Mouse (Mus musculus) heart, adult 9 months (tissue): ENCODE measurements around the gene Fnbp1l.

Experiments used
- DNase-seq, 2 experiments: peaks; one replicate each; pipeline ENCODE4 v3.0.0; 2022; ENCODE audit warnings: low spot score in 2 of 2

The Fnbp1l gene

GRCm38 (mm10) chr3:122606105-122606801, 13.3 kb downstream of the Fnbp1l start:
- DNase-seq: no peak

GRCm38 (mm10) chr3:122603229-122603628, 16.3 kb downstream of the Fnbp1l start:
- no peak for DNase-seq

GRCm38 (mm10) chr3:122602370-122602769, 17.1 kb downstream of the Fnbp1l start:
- no peak for DNase-seq

DNA sequence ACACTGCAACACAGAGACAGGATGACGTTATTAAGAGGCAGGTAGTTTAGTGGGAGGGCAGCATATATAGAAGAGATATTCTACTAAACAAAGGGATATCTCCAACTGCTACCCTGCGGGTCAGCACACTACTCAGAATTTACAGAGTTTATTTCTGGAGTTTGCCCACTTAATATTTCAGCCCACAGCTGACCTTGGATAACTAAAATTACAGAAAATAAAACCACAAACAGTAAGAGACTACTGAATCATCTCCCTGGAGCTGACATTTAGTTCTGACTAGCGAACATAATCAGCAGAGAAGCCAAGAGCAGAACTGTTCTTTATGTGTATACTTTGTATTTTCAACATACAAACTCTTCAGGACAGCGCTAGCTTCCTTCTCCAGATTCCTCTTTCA, 20.2 kb downstream of the Fnbp1l start:
- DNase-seq: no peak

DNA sequence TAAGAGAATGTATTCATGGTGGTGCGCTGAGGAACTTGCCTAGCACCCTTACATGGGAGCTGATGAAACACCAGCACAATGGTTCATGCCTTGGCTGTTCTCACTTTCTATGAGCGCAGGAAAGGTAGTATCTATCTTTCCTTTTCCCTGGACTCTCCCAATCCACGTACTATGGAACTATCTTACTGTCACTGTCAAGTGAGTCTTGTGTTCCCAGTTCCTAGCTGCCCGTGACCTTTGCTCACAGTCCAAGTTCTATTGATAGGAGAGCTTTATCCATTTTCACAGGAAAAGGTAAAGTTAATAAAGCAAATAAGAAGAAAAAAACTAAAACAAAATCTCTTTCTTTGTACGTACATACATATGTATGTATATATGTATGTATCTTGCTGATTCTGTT, 28.7 kb downstream of the Fnbp1l start:
- DNase-seq: no peak

GRCm38 (mm10) chr3:122590346-122590745, 29.2 kb downstream of the Fnbp1l start:
- DNase-seq: no peak

- no peak for DNase-seq
Measured at GRCm38 (mm10) chr3:122586918-122587641, 32.4 kb downstream of the Fnbp1l start.

GRCm38 (mm10) chr3:122577360-122577759, 42.2 kb downstream of the Fnbp1l start:
- no peak for DNase-seq

GRCm38 (mm10) chr3:122574921-122575320, 44.6 kb downstream of the Fnbp1l start:
- no peak for DNase-seq

DNA sequence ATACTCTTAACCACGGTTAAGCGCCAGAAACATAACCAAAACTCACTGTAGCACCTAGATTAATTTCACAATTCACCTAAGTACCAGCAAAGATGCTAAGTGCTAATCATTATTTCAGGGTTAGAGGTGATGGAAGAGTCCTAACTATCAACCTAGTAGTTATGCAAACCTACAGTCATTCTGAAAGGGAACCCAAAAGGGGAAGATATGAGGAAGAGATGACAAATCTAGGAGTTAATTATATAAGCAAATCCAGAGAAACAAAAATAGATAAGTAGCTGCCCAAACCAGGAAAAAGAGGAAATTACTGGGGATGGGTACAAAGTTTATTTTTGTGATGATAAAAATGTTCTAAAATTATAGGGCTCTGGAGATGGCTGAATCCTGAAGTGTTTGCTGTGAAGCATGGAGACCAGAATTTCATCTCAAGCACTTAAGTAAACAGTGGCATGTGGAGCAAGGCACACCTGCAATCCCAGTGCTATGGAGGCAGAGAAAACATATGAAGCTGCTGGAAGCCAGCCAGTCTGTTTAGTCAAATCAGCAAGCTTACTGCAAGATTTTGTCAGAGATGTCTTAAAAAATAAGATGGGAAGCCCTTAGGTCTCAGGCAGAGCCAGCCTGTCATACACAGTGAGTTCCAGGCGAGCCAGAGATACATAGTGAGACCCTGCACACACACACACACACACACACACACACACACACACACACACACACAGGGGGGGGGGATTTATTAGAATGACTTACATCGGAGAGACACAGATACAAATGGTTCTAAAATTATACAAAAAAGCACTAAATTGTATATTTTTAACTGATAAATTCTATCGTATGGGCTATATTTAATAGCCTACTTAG, 45.9 kb downstream of the Fnbp1l start:
- no peak for DNase-seq

DNA sequence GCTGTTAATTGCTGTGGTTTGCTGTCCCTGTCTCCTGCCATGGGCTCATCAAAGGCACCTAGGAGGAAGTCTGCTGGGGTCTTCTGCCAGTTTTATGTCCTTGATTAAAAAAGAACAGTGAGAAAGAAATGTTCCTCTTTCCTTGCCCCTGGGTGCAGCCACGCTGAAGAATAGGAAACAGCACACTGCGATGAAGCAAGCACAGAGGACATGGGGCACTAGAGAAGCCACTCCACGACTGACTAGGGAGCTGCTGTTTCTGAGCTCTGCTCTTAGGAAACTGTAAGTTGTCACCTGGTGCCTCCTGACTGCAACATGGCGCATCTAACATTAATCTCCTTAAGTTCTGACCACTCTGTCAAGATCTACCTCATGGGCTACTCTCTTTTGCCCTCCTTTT, 53.0 kb downstream of the Fnbp1l start:
- DNase-seq: no peak

GRCm38 (mm10) chr3:122566112-122566511, 53.4 kb downstream of the Fnbp1l start:
- no peak for DNase-seq

GRCm38 (mm10) chr3:122565285-122565684, 54.2 kb downstream of the Fnbp1l start:
- no peak for DNase-seq

- DNase-seq: no peak
Measured at GRCm38 (mm10) chr3:122557766-122558165, 61.7 kb downstream of the Fnbp1l start.

- no peak for DNase-seq
Measured at GRCm38 (mm10) chr3:122551174-122551573, 68.3 kb downstream of the Fnbp1l start.

DNA sequence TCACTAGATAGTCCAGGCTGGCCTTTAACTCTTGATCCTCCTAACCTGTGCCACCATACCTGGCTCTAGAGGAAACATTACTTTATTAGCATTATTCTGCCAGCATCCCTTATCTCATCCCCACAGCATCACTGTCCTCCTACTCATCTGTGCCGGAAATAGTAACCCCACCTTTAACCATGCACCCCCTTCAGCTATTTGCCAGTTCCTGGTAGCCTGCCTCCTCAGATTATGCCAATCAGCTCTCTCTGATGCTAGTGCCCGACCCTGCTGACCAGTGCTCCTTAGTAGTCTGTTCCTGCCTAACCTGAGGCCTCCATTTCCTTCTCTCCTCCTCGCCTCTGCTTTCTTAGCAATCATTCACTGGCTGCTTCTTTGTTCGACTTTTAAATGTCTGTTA, 72.0 kb downstream of the Fnbp1l start:
- no peak for DNase-seq

DNA sequence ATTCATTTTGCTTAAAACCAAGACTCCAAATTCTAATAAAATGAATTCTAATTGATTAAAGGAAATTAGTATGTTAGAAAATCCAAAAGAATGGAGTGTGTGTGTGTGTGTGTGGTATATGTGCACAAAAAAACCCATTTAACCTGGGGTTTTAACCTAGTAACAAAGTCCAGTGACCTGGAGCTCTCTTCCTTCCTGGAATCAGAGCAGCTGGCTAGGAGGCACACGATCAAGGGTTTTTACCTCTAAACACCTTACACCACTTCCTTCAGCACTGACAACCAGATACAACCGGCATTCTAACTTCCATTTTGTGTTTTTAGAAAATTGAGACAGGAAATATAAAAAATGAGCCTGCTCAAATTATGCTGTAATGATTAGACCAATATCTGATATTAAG, 74.2 kb downstream of the Fnbp1l start:
- DNase-seq: no peak

DNA sequence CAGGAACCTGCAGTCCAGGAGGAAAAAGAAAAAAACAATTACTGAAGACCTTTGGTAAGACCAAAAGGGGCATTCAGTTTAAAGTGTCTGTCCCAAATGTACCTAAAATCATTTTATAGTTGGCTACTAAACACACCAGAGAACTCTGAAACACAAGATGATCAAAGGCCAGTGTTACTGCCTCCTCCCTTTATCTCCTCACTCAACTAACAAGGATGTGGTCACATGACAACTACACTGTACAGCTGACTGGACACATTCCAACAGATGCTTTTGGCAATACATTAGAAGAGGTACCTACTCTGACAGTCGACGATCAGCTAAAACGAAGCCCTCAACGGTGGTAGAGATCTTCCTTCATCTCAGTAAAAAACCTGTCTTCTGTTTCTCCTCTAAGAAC, 78.6 kb downstream of the Fnbp1l start:
- DNase-seq: no peak

DNA sequence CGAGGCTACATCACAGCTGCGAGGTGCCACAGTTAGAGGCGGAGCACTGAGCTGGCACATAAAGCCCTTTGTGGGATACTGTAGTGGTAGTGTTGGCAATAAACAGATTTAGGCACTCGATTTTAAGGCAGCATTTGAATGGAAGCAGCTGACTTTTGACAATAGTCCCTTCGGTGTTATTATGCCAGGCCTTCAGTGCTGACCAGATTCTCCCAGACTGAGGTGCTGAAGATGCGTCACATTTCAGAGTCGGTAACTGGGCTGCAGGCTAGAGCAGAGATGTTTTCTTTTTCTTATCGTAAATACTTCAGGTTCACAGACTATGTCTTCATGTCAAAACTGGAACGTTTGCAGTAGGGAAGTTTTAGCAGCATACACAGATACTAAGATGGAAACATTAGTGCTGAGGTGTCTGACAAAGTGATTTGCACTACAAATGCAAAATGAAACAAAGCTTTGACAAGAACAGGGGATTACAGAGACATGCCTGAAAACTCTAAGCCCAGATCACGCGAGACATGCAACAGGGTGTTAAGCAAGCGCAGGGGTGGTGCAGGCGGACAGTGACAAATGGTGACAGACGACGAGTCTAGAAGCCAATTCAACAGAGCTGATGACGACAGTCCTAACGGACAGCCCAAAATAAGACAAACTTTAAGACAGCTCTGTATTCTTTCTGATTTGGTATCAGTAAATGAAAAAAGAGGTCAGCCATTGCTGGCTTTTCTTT, 79.4 kb downstream of the Fnbp1l start:
- DNase-seq: no peak

DNA sequence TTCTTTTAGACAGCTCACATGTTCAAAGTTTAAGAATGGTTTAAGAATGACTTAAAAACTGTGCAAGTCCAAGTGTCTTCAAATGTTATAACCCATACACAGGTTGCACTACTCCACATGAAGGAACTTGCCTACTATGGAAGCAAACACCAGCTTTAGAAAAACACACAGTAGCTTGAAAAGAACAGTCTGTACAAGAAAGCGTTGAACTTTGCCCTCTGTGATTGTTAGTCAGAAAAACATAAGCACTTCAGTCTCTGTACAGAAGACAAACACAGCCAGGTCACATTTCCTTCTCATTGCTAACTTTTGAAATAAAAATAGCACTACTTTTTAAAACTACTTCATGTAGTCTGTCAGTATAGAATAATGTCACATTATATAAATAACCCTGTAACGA, 80.7 kb downstream of the Fnbp1l start:
- DNase-seq: no peak

- DNase-seq: no peak
Measured at GRCm38 (mm10) chr3:122535938-122536703, 83.4 kb downstream of the Fnbp1l start.
